Mouse (Mus musculus): Measurements from ENCODE around the gene Fes. TPM values are rescaled to one million over a fixed set of nuclear protein-coding genes. Genes with fewer than 3 reads are reported as not detected.

The Fes gene
- polyA plus RNA-seq (2014; fragmentation: Illumina TruSeq; extraction: RNeasy Lipid Tissue Mini Kit (QIAGEN cat#74804); ENCODE audit: low read depth, low replicate concordance), result 11.1 TPM

DNA sequence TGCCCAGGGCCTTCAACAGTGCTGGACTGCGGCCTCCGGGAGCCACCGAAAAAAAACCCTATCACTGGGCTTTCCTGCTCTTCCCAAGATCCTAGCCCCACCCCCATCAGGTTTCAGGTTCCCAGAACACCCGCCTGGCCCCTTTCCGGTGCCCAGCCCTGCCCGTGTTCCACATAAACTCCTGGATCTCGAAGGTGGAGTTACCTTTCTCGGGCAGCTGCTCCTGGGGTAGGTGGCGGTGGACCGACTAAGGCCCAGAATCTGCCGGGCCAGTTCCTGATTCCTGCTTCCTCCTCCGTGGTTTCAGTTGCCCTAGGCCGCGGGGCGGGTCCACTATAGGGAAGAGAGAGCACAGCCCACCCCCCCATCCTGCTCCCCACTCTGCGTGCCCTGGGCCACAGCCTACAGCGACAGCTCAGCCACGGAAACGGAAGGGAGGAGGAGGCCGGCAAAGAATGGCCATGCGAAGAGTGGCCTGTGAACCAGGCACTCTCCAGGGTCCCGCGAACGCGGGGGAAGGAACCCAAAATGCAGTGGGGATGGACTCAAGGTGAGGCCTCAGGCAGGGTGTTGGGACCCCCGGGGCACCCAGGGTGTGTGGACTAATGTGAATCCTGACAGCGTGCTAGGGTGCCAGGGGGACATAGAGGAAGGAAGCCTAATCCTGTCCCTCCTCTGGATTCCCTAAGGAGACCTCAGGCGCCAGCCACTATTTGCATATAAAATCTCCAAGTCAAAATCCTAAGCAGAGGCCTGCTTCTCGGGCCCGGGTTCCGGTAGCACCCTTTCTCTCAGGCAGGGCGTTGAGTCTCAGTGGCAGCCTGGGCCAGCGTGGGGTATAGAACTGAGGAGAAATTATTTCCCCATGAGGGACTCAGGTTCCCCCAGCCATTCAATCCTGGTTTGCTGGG is at the start of gene Fes:
Fes (minus strand) TSS at position 314 of the 911 bp plus-strand sequence.

DNA sequence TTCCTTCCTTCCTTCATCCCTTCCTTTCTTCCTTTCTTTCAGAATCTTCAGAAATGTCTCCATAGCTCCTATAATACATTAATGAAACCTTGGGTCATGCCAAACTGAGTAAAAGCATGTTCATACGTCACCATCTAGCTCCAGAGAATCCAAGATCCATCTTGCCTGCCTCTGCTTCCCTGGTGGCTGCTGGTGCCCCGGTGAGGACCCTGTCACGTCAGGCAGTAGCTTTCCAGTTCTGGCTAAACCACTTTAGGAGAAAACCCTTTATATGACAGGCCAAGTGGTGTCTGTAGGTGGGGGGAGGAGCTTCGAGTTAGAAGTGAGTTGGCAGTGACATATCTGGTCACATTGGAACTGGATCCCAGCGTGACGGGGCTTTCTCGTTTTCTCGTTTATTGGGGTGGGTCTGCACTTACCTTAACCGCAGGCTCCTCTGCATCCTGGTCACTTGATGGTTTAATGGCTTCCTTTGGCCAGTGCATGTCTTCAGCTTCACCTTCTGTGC is 17.5 kb upstream of the Fes start, which contains the start of gene Furin:
Furin (minus strand) TSS at position 249 of the 508 bp plus-strand sequence.

DNA sequence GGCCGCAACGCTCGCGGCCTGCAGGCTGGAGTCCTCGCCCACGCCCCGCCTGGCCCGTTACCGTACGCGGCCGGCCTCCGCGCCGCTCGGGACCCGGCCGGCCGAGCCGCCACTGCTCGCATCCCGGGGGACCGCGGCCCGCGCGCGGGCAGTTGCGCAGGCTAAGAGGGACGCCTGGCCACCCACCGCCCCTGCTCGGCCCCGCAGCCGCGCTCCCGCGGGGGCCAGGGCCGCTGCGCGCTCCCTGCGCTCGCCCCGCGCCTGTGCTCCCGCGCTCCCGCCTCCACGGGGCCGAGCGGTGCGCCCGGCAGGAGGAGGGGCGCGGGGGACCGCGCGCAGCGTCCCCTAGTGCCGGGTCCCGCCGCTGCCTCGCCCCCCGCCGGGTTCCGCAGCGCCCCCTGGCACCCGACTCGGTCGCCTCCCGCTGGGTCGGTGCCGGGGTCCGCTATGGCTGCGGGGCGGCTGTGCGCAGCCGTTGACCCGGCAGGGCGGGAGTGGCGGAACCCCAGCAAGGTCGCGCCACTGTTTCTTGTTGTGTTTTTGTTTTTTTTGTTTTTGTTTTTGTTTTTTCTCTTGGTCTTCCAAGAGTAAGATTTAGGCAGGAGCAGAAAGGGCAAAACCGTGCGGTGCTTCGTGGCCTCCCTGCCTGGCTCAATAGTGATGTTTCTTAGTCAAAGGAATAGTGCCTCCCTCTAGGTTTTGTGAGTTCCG is 16.6 kb downstream of the Fes start, which contains the start of gene Man2a2:
Man2a2 (minus strand) TSS at position 335 of the 711 bp plus-strand sequence.

DNA sequence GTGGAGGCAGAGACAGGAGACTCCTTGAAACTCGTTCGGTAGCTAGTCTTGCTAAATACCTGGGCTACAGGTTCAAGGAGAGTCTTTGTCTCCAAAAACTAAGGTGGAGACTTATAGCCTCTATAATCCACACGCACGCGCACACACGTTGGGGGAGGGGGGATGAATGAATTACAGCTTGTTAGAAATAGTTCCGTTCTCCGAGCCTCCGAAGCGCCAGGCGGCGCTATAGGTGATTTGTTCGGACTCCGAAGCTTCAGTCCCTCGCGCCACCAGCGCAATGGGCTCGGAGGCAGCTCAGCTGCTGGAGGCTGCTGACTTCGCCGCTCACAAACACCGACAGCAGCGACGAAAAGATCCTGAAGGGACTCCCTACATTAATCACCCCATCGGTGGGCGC is 44.9 kb downstream of the Fes start, which contains the start of gene Hddc3:
Hddc3 (plus strand) TSS at position 247 of the 400 bp plus-strand sequence.

DNA sequence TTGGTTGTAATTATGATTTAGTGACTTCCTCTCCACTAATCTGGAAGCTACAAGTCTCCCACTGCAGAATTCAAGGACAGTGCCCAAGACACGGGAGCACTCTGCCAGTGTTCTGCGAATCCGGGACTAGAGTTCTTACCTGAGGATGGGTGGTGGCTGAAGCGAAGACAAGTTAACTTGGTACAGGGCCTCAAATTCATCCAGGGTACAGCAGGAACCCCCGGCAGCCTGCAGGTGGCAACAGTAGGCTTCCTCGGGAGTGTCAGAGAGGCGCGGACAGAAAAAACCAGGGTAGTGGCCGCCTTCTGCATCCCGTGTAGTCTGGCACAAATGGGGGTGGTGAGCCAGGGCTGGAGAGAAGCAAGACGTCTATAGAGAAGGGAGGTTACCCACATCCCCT is 47.0 kb downstream of the Fes start, which contains the start of gene Unc45a:
Unc45a (minus strand) TSS at position 213 of the 400 bp plus-strand sequence.

Other genes with a start within 250 kb of the Fes start
- gene Sema4b, start 201.1 kb downstream of the Fes start, polyA plus RNA-seq (2014; fragmentation: Illumina TruSeq; extraction: RNeasy Lipid Tissue Mini Kit (QIAGEN cat#74804); ENCODE audit: low read depth, low replicate concordance), result 13.7 TPM
- 89.5 TPM for gene Cib1, start 155.1 kb downstream of the Fes start, polyA plus RNA-seq (2014; fragmentation: Illumina TruSeq; extraction: RNeasy Lipid Tissue Mini Kit (QIAGEN cat#74804); ENCODE audit: low read depth, low replicate concordance)
- 2.5 TPM for gene Gdpgp1, start 155.1 kb downstream of the Fes start, polyA plus RNA-seq (2014; fragmentation: Illumina TruSeq; extraction: RNeasy Lipid Tissue Mini Kit (QIAGEN cat#74804); ENCODE audit: low read depth, low replicate concordance)
- 9.4 TPM for gene Ttll13, start 141.6 kb downstream of the Fes start, polyA plus RNA-seq (2014; fragmentation: Illumina TruSeq; extraction: RNeasy Lipid Tissue Mini Kit (QIAGEN cat#74804); ENCODE audit: low read depth, low replicate concordance)
- gene Ngrn, start 126.7 kb downstream of the Fes start, polyA plus RNA-seq (2014; fragmentation: Illumina TruSeq; extraction: RNeasy Lipid Tissue Mini Kit (QIAGEN cat#74804); ENCODE audit: low read depth, low replicate concordance), result 36.8 TPM
- gene Vps33b, start 118.3 kb downstream of the Fes start, polyA plus RNA-seq (2014; fragmentation: Illumina TruSeq; extraction: RNeasy Lipid Tissue Mini Kit (QIAGEN cat#74804); ENCODE audit: low read depth, low replicate concordance), result 14.3 TPM
- 4.9 TPM for gene Prc1, start 93.5 kb downstream of the Fes start, polyA plus RNA-seq (2014; fragmentation: Illumina TruSeq; extraction: RNeasy Lipid Tissue Mini Kit (QIAGEN cat#74804); ENCODE audit: low read depth, low replicate concordance)
- gene Rccd1, start 63.5 kb downstream of the Fes start, polyA plus RNA-seq (2014; fragmentation: Illumina TruSeq; extraction: RNeasy Lipid Tissue Mini Kit (QIAGEN cat#74804); ENCODE audit: low read depth, low replicate concordance), result 22.6 TPM
- 27.2 TPM for gene Unc45a, start 46.9 kb downstream of the Fes start, polyA plus RNA-seq (2014; fragmentation: Illumina TruSeq; extraction: RNeasy Lipid Tissue Mini Kit (QIAGEN cat#74804); ENCODE audit: low read depth, low replicate concordance)
- 28.5 TPM for gene Hddc3, start 44.8 kb downstream of the Fes start, polyA plus RNA-seq (2014; fragmentation: Illumina TruSeq; extraction: RNeasy Lipid Tissue Mini Kit (QIAGEN cat#74804); ENCODE audit: low read depth, low replicate concordance)
- 74.3 TPM for gene Man2a2, start 16.6 kb downstream of the Fes start, polyA plus RNA-seq (2014; fragmentation: Illumina TruSeq; extraction: RNeasy Lipid Tissue Mini Kit (QIAGEN cat#74804); ENCODE audit: low read depth, low replicate concordance)
- 53.4 TPM for gene Furin, start 17.5 kb upstream of the Fes start, polyA plus RNA-seq (2014; fragmentation: Illumina TruSeq; extraction: RNeasy Lipid Tissue Mini Kit (QIAGEN cat#74804); ENCODE audit: low read depth, low replicate concordance)
- gene Blm, start 147.2 kb upstream of the Fes start, polyA plus RNA-seq (2014; fragmentation: Illumina TruSeq; extraction: RNeasy Lipid Tissue Mini Kit (QIAGEN cat#74804); ENCODE audit: low read depth, low replicate concordance), result 3.3 TPM